Mouse (Mus musculus): ENCODE results near the gene Fbxl17.

- TF ChIP-seq CTCF (IDR thresholded peaks at IDR 0.05; ENCODE audit: low read depth): no peak
- TF ChIP-seq EP300 (IDR thresholded peaks at IDR 0.05; ENCODE audit: low read depth): no peak
Measured at GRCm38 (mm10) chr17:63143825-63144224, 356.0 kb downstream of the Fbxl17 start.
